Mouse (Mus musculus): ENCODE measurements around the gene Lbr. TPM values are rescaled to one million over a fixed set of nuclear protein-coding genes. Genes with fewer than 3 reads are reported as not detected.

The Lbr gene
- polyA plus RNA-seq, 1 experiment from 2014 or later, result 133 TPM

Other genes starting within 250 kb of the Lbr start
- gene Enah, start 176.9 kb upstream of the Lbr start, polyA plus RNA-seq (2015; fragmentation: Nextera tagmentation; extraction: Ambion mirVana), result 17.9 and 18.6 TPM in 2 replicates

All from stomach, embryonic 15.5 days (tissue).